ENCODE assay signal across 17 mouse cellular contexts in genomic region chr10:111966394-111966793, GRCm38 (mm10). TPM values are rescaled to one million over a fixed set of nuclear protein-coding genes. Genes with fewer than 3 reads are reported as not detected.
DNase-seq lines count a peak whose midpoint lies in the region; ATAC-seq and TF ChIP-seq lines count a peak whose summit lies in the region.
"Had no signal": no experiment of that assay in that cellular context is flagged by ENCODE, and none has a peak within 500 bp of the region (broad histone marks: within the 10 kb centered on the region; RNA-seq: fewer than 3 reads in every experiment).

No protein-coding gene starts in this region.

- H3K27me3 ChIP-seq in hindbrain, embryonic 11.5 days (ENCODE audit: control insufficient read depth, insufficient read depth, low read length), result no peaks in the 10 kb centered on the region
- H3K27me3 ChIP-seq in hindbrain, embryonic 12.5 days, result no peaks in the 10 kb centered on the region
- H3K27me3 ChIP-seq in liver, postnatal 0 days (ENCODE audit: insufficient read depth, low read length), result no peaks in the 10 kb centered on the region
- no peaks in the 10 kb centered on the region for H3K27me3 ChIP-seq in liver, embryonic 11.5 days (replicated peaks; ENCODE audit: control insufficient read depth, insufficient read depth, low read length)
- H3K27me3 ChIP-seq in CH12.LX (replicated peaks), result peaks cover 14% of the 10 kb centered on the region
- H3K27me3 ChIP-seq in kidney, embryonic 16.5 days (ENCODE audit: insufficient read depth, low read length), result no peaks in the 10 kb centered on the region
- H3K27me3 ChIP-seq: embryonic facial prominence, embryonic 12.5 days; heart, embryonic 12.5 days; hindbrain, embryonic 15.5 days; neural tube, embryonic 13.5 days had no signal

- H3K79me2 ChIP-seq in CH12.LX (replicated peaks; ENCODE audit: control insufficient read depth, extremely low read depth, insufficient read depth, poor library complexity, severe bottlenecking), result no peaks in the 10 kb centered on the region

- ATAC-seq in hindbrain, embryonic 11.5 days (ENCODE audit: low FRiP score), result no peak
- ATAC-seq in hindbrain, embryonic 12.5 days (ENCODE audit: low FRiP score), result no peak
- no peak for ATAC-seq in liver, postnatal 0 days
- ATAC-seq in liver, embryonic 11.5 days (replicated peaks; ENCODE audit: low FRiP score), result no peak
- ATAC-seq in kidney, embryonic 16.5 days (ENCODE audit: low FRiP score, low TSS enrichment), result no peak
- ATAC-seq: midbrain, embryonic 16.5 days had no signal

- DNase-seq in hindbrain, embryonic 11.5 days (ENCODE audit: low spot score), result peak; percentile 16
- DNase-seq in liver, postnatal 0 days, result no peak
- no peak for DNase-seq in liver, embryonic 11.5 days (ENCODE audit: low spot score)
- no peak for DNase-seq in CH12.LX (ENCODE audit: extremely low read depth)
- DNase-seq in Muller cell, postnatal 12 days (ENCODE audit: inconsistent ontology term), result peak; percentile 27
- DNase-seq in cerebellum, adult 11 months, result no peak
- DNase-seq: adrenal gland, postnatal 36 days; kidney, postnatal 10 days had no signal

- H3K9me3 ChIP-seq in hindbrain, embryonic 11.5 days (ENCODE audit: control insufficient read depth, low read length), result no peaks in the 10 kb centered on the region
- no peaks in the 10 kb centered on the region for H3K9me3 ChIP-seq in hindbrain, embryonic 12.5 days (replicated peaks)
- H3K9me3 ChIP-seq in liver, postnatal 0 days (ENCODE audit: low read length), result no peaks in the 10 kb centered on the region
- no peaks in the 10 kb centered on the region for H3K9me3 ChIP-seq in liver, embryonic 11.5 days (ENCODE audit: control insufficient read depth, low read length)
- no peaks in the 10 kb centered on the region for H3K9me3 ChIP-seq in CH12.LX (replicated peaks; ENCODE audit: low read length)
- H3K9me3 ChIP-seq in kidney, embryonic 16.5 days (ENCODE audit: low read length), result peaks cover 3% of the 10 kb centered on the region; the same call in 1 of the 2 replicates
- H3K9me3 ChIP-seq: embryonic facial prominence, embryonic 12.5 days; forebrain, embryonic 10.5 days; heart, embryonic 12.5 days; hindbrain, embryonic 15.5 days; limb, embryonic 13.5 days; neural tube, embryonic 13.5 days had no signal

- peak; percentile 15 for TF ChIP-seq RAD21 in CH12.LX (IDR thresholded peaks at IDR 0.05; ENCODE audit: low read depth, low read length)

- no peak overlapping the region for H3K27ac ChIP-seq in hindbrain, embryonic 11.5 days (ENCODE audit: low read depth, low read length)
- H3K27ac ChIP-seq in hindbrain, embryonic 12.5 days, result no peak overlapping the region
- H3K27ac ChIP-seq in liver, postnatal 0 days (ENCODE audit: low read depth), result no peak overlapping the region
- no peak overlapping the region for H3K27ac ChIP-seq in liver, embryonic 11.5 days (ENCODE audit: low read depth, low read length)
- no peak overlapping the region for H3K27ac ChIP-seq in CH12.LX (ENCODE audit: insufficient read depth, low read depth)
- no peak overlapping the region for H3K27ac ChIP-seq in kidney, embryonic 16.5 days (ENCODE audit: low read length)
- H3K27ac ChIP-seq: embryonic facial prominence, embryonic 12.5 days; forebrain, embryonic 10.5 days; hindbrain, embryonic 15.5 days; limb, embryonic 13.5 days; neural tube, embryonic 13.5 days had no signal

- TF ChIP-seq CTCF in liver, postnatal 0 days (IDR thresholded peaks at IDR 0.05; ENCODE audit: low read depth), result peak; percentile 41
- peak in 1 of 2 experiments; percentile 57; a peak in 3 of 4 replicates for TF ChIP-seq CTCF in CH12.LX (conservative IDR thresholded peaks at IDR 0.05 in 1 of 2, IDR thresholded peaks at IDR 0.05 in 1 of 2; ENCODE audit: low read depth in 2 of 2, low read length in 2 of 2)

- dilution Hi-C loops in CH12.LX (cut with MboI; ENCODE audit: extremely low pct_ligation_motif_present, extremely low pct_unique_long_range_greater_than_20kb, low sequenced_read_pairs), result no loop called here

- H3K4me3 ChIP-seq in hindbrain, embryonic 11.5 days (ENCODE audit: low read depth, low read length), result no peak overlapping the region
- H3K4me3 ChIP-seq in hindbrain, embryonic 12.5 days, result no peak overlapping the region
- H3K4me3 ChIP-seq in liver, postnatal 0 days (ENCODE audit: low read depth, low read length), result no peak overlapping the region
- no peak overlapping the region for H3K4me3 ChIP-seq in liver, embryonic 11.5 days (ENCODE audit: low read depth, low read length)
- H3K4me3 ChIP-seq in CH12.LX (replicated peaks in 1 of 3; ENCODE audit: low read depth in 2 of 3, low read length in 2 of 3, poor library complexity in 1 of 3), result no peak overlapping the region
- no peak overlapping the region for H3K4me3 ChIP-seq in kidney, embryonic 16.5 days (ENCODE audit: low read length)
- H3K4me3 ChIP-seq: embryonic facial prominence, embryonic 12.5 days; forebrain, embryonic 10.5 days; heart, embryonic 12.5 days; hindbrain, embryonic 15.5 days; limb, embryonic 13.5 days; neural tube, embryonic 13.5 days had no signal

- TF ChIP-seq POLR2A in CH12.LX (IDR thresholded peaks at IDR 0.05; ENCODE audit: low read depth, low read length), result no peak

- H3K4me2 ChIP-seq in hindbrain, embryonic 11.5 days (replicated peaks; ENCODE audit: low read depth, low read length), result no peak overlapping the region
- H3K4me2 ChIP-seq in hindbrain, embryonic 12.5 days (replicated peaks), result no peak overlapping the region
- H3K4me2 ChIP-seq in liver, postnatal 0 days (ENCODE audit: low read depth, low read length), result no peak overlapping the region
- H3K4me2 ChIP-seq in liver, embryonic 11.5 days, result no peak overlapping the region
- no peak overlapping the region for H3K4me2 ChIP-seq in CH12.LX (ENCODE audit: insufficient read depth, low read depth, poor library complexity, severe bottlenecking)
- no peak overlapping the region for H3K4me2 ChIP-seq in kidney, embryonic 16.5 days (replicated peaks; ENCODE audit: low read depth, low read length)
- H3K4me2 ChIP-seq: embryonic facial prominence, embryonic 12.5 days; heart, embryonic 12.5 days; hindbrain, embryonic 15.5 days; limb, embryonic 13.5 days; neural tube, embryonic 13.5 days had no signal

- no peaks in the 10 kb centered on the region for H3K36me3 ChIP-seq in hindbrain, embryonic 11.5 days (ENCODE audit: control insufficient read depth, insufficient read depth, low read length)
- no peaks in the 10 kb centered on the region for H3K36me3 ChIP-seq in hindbrain, embryonic 12.5 days
- no peaks in the 10 kb centered on the region for H3K36me3 ChIP-seq in liver, postnatal 0 days (replicated peaks; ENCODE audit: insufficient read depth, low read length)
- H3K36me3 ChIP-seq in liver, embryonic 11.5 days (ENCODE audit: control insufficient read depth, insufficient read depth, low read length), result no peaks in the 10 kb centered on the region
- no peaks in the 10 kb centered on the region for H3K36me3 ChIP-seq in CH12.LX (replicated peaks in 1 of 2; ENCODE audit: control insufficient read depth in 1 of 2, insufficient read depth in 1 of 2, low read length in 1 of 2)
- H3K36me3 ChIP-seq in kidney, embryonic 16.5 days (ENCODE audit: insufficient read depth, low read length), result no peaks in the 10 kb centered on the region
- H3K36me3 ChIP-seq: embryonic facial prominence, embryonic 12.5 days; forebrain, embryonic 10.5 days; heart, embryonic 12.5 days; hindbrain, embryonic 15.5 days; limb, embryonic 13.5 days; neural tube, embryonic 13.5 days had no signal

- in situ Hi-C loops in CH12.LX (cut with MboI; ENCODE audit: low pct_ligation_motif_present, low pct_unique_long_range_greater_than_20kb, low sequenced_read_pairs), result no loop called here

- 61% methylated on average over 4 of the region's 4 CpGs for WGBS in hindbrain, embryonic 11.5 days
- WGBS in hindbrain, embryonic 12.5 days, result 62% methylated on average over 4 of the region's 4 CpGs
- 46% methylated on average over 4 of the region's 4 CpGs for WGBS in liver, postnatal 0 days (ENCODE audit: insufficient replicate concordance)
- WGBS in liver, embryonic 11.5 days, result 63% methylated on average over 4 of the region's 4 CpGs
- 59% methylated on average over 4 of the region's 4 CpGs for WGBS in kidney, embryonic 16.5 days

- no peaks in the 10 kb centered on the region for H3K4me1 ChIP-seq in hindbrain, embryonic 11.5 days (replicated peaks; ENCODE audit: control insufficient read depth, insufficient read depth, low read length)
- H3K4me1 ChIP-seq in hindbrain, embryonic 12.5 days, result no peaks in the 10 kb centered on the region
- no peaks in the 10 kb centered on the region for H3K4me1 ChIP-seq in liver, postnatal 0 days (ENCODE audit: insufficient read depth)
- no peaks in the 10 kb centered on the region for H3K4me1 ChIP-seq in liver, embryonic 11.5 days (replicated peaks; ENCODE audit: control insufficient read depth, insufficient read depth, low read length)
- no peaks in the 10 kb centered on the region for H3K4me1 ChIP-seq in CH12.LX (ENCODE audit: control insufficient read depth in 1 of 2, insufficient read depth in 2 of 2)
- H3K4me1 ChIP-seq in kidney, embryonic 16.5 days (ENCODE audit: insufficient read depth, low read length), result no peaks in the 10 kb centered on the region
- H3K4me1 ChIP-seq: embryonic facial prominence, embryonic 12.5 days; forebrain, embryonic 10.5 days; heart, embryonic 12.5 days; hindbrain, embryonic 15.5 days; limb, embryonic 13.5 days; neural tube, embryonic 13.5 days had no signal

- H3K9ac ChIP-seq in hindbrain, embryonic 11.5 days (ENCODE audit: low read depth, low read length), result no peak overlapping the region
- H3K9ac ChIP-seq in hindbrain, embryonic 12.5 days, result no peak overlapping the region
- H3K9ac ChIP-seq in liver, postnatal 0 days (replicated peaks), result no peak overlapping the region
- no peak overlapping the region for H3K9ac ChIP-seq in liver, embryonic 11.5 days (ENCODE audit: low read depth, low read length)
- no peak overlapping the region for H3K9ac ChIP-seq in CH12.LX (ENCODE audit: insufficient read depth, low read depth)
- no peak overlapping the region for H3K9ac ChIP-seq in kidney, embryonic 16.5 days (replicated peaks; ENCODE audit: low read length)
- H3K9ac ChIP-seq: embryonic facial prominence, embryonic 12.5 days; heart, embryonic 12.5 days; hindbrain, embryonic 15.5 days; limb, embryonic 13.5 days; neural tube, embryonic 13.5 days had no signal

- TF ChIP-seq EP300 in liver, postnatal 0 days (IDR thresholded peaks at IDR 0.05; ENCODE audit: low read depth), result no peak
- no peak for TF ChIP-seq EP300 in CH12.LX (IDR thresholded peaks at IDR 0.05; ENCODE audit: low read length)

RNA-seq across cellular contexts. Expression of gene Krr1, which starts 6.1 kb away (rescaled TPM):
- 59.6 and 68.7 TPM in 2 replicates for polyA plus RNA-seq in hindbrain, embryonic 11.5 days (2014; fragmentation: Nextera tagmentation; extraction: Ambion mirVana)
- 49.6 and 54.1 TPM in 2 replicates for polyA plus RNA-seq in hindbrain, embryonic 12.5 days (2016; fragmentation: Nextera tagmentation; extraction: Ambion mirVana)
- polyA plus RNA-seq in liver, postnatal 0 days (2015; fragmentation: Nextera tagmentation; extraction: Ambion mirVana), result 11.2 and 11.6 TPM in 2 replicates
- 56.5 and 57.6 TPM in 2 replicates for polyA plus RNA-seq in liver, embryonic 11.5 days (2014; fragmentation: Nextera tagmentation; extraction: Ambion mirVana)
- 56.9 and 72.5 TPM in 2 replicates for total RNA-seq in CH12.LX (2012; rRNA removed)
- total RNA-seq in CH12.LX (2014; rRNA removed), result 108 and 124 TPM in 2 replicates
- polyA plus RNA-seq in CH12.LX (2012; ENCODE audit: insufficient read length, low read depth), result 58.7 and 68.7 TPM in 2 replicates
- 48.7 and 49.2 TPM in 2 replicates for polyA plus RNA-seq in kidney, embryonic 16.5 days (2015; fragmentation: Nextera tagmentation; extraction: Ambion mirVana)

RNA-seq across cellular contexts. Expression of gene Glipr1, which starts 36.0 kb away (rescaled TPM):
- polyA plus RNA-seq in hindbrain, embryonic 11.5 days (2014; fragmentation: Nextera tagmentation; extraction: Ambion mirVana), result 0.86 and 1.2 TPM in 2 replicates
- 0.42 and 0.88 TPM in 2 replicates for polyA plus RNA-seq in hindbrain, embryonic 12.5 days (2016; fragmentation: Nextera tagmentation; extraction: Ambion mirVana)
- polyA plus RNA-seq in liver, postnatal 0 days (2015; fragmentation: Nextera tagmentation; extraction: Ambion mirVana), result 9.2 and 9.9 TPM in 2 replicates
- 7.8 and 9.8 TPM in 2 replicates for polyA plus RNA-seq in liver, embryonic 11.5 days (2014; fragmentation: Nextera tagmentation; extraction: Ambion mirVana)
- 341 and 362 TPM in 2 replicates for total RNA-seq in CH12.LX (2012; rRNA removed)
- total RNA-seq in CH12.LX (2014; rRNA removed), result 907 and 1,004 TPM in 2 replicates
- polyA plus RNA-seq in CH12.LX (2012; ENCODE audit: insufficient read length, low read depth), result 471 and 472 TPM in 2 replicates
- polyA plus RNA-seq in kidney, embryonic 16.5 days (2015; fragmentation: Nextera tagmentation; extraction: Ambion mirVana), result 1.4 and 2.7 TPM in 2 replicates

Comparison
In these comparisons a context has a peak if more than half of its experiments do, and no peak if none do; other contexts are left out.
1. DNase-seq: peak in hindbrain, embryonic 11.5 days (single experiment) and Muller cell, postnatal 12 days (single experiment); none in liver, postnatal 0 days (single experiment), liver, embryonic 11.5 days (single experiment), CH12.LX (single experiment) and cerebellum, adult 11 months (single experiment).
2. RNA of gene Glipr1, which starts 36.0 kb away (polyA plus RNA-seq): 471 to 472 TPM in CH12.LX; 9.2 to 9.9 TPM in liver, postnatal 0 days, 7.8 to 9.8 TPM in liver, embryonic 11.5 days, 1.4 to 2.7 TPM in kidney, embryonic 16.5 days, 0.42 to 0.88 TPM in hindbrain, embryonic 12.5 days and 0.86 to 1.2 TPM in hindbrain, embryonic 11.5 days; every median in the first group is over 10 times any median in the second.